Mouse (Mus musculus): ENCODE data around the gene Srebf1.

- TF ChIP-seq CTCF (IDR thresholded peaks at IDR 0.05; ENCODE audit: low read depth, low read length), result no peak
- TF ChIP-seq POLR2A (IDR thresholded peaks at IDR 0.05; ENCODE audit: extremely low read depth, insufficient read depth, low read length), result no peak
Measured at GRCm38 (mm10) chr11:60262396-60262795, 40.0 kb upstream of the Srebf1 start.

Data from liver, adult 2 months (tissue).